Mouse (Mus musculus): Measurements from ENCODE around the gene Dhx38.

Dhx38 gene

GRCm38 (mm10) chr8:109551663-109552062 is 14.0 kb downstream of the Dhx38 start:
- peak; percentile 75 for DNase-seq (ENCODE audit: low read depth, low spot score)

- no peak for DNase-seq (ENCODE audit: low read depth, low spot score)
Observed at GRCm38 (mm10) chr8:109544049-109544448, 21.6 kb downstream of the Dhx38 start.

- no peak for DNase-seq (ENCODE audit: low read depth, low spot score)
Observed at GRCm38 (mm10) chr8:109542748-109543519, 22.7 kb downstream of the Dhx38 start.

- no peak for DNase-seq (ENCODE audit: low read depth, low spot score)
Observed at GRCm38 (mm10) chr8:109542165-109542564, 23.5 kb downstream of the Dhx38 start.

GRCm38 (mm10) chr8:109536703-109537102 is 29.0 kb downstream of the Dhx38 start:
- DNase-seq (ENCODE audit: low read depth, low spot score), result peak; percentile 98

GRCm38 (mm10) chr8:109535140-109535990 is 30.3 kb downstream of the Dhx38 start:
- peak; percentile 86 for DNase-seq (ENCODE audit: low read depth, low spot score)

GRCm38 (mm10) chr8:109524008-109524407 is 41.7 kb downstream of the Dhx38 start:
- DNase-seq (ENCODE audit: low read depth, low spot score), result no peak

- DNase-seq (ENCODE audit: low read depth, low spot score), result no peak
Observed at GRCm38 (mm10) chr8:109505560-109505959, 60.1 kb downstream of the Dhx38 start.

- DNase-seq (ENCODE audit: low read depth, low spot score), result no peak
Observed at GRCm38 (mm10) chr8:109503566-109503965, 62.1 kb downstream of the Dhx38 start.

GRCm38 (mm10) chr8:109499009-109499717 is 66.5 kb downstream of the Dhx38 start:
- DNase-seq (ENCODE audit: low read depth, low spot score), result no peak
